Mouse (Mus musculus) midbrain, embryonic 12.5 days (tissue): Measurements from ENCODE around the gene Kifc3. TPM values are rescaled to one million over a fixed set of nuclear protein-coding genes. Genes with fewer than 3 reads are reported as not detected.

Source experiments
- ATAC-seq: fragments of 200-750 bp; cut with Nextera tagmentation; 2 replicates; pipeline ENCODE4 v1.8.0; 2017; ENCODE audit warnings: low read depth, moderate TSS enrichment, moderate library complexity; ENCODE audit not compliant: low FRiP score
- H3K27ac ChIP-seq: fragments of 300-500 bp; sonication (generic); replicated peaks from 2 replicates; pipeline ENCODE4 v1.5.1; 2016; ENCODE audit warnings: mild to moderate bottlenecking
- H3K27me3 ChIP-seq: fragments of 300-500 bp; sonication (generic); 2 replicates; pipeline ENCODE4 v1.6.1; 2016; ENCODE audit warnings: mild to moderate bottlenecking
- H3K36me3 ChIP-seq: fragments of 300-500 bp; sonication (generic); 2 replicates; pipeline ENCODE4 v1.6.1; 2016
- H3K4me1 ChIP-seq: fragments of 300-500 bp; sonication (generic); 2 replicates; pipeline ENCODE4 v1.6.1; 2016
- H3K4me2 ChIP-seq: fragments of 300-500 bp; sonication (generic); replicated peaks from 2 replicates; pipeline ENCODE4 v1.6.1; 2016; ENCODE audit warnings: mild to moderate bottlenecking, moderate library complexity
- H3K4me3 ChIP-seq: fragments of 300-500 bp; sonication (generic); 2 replicates; pipeline ENCODE4 v1.5.1; 2016; ENCODE audit warnings: mild to moderate bottlenecking
- H3K9ac ChIP-seq: fragments of 300-500 bp; sonication (generic); replicated peaks from 2 replicates; pipeline ENCODE4 v1.6.1; 2016; ENCODE audit warnings: mild to moderate bottlenecking, moderate library complexity
- H3K9me3 ChIP-seq: fragments of 300-500 bp; sonication (generic); 2 replicates; pipeline ENCODE4 v1.6.1; 2016; ENCODE audit warnings: mild to moderate bottlenecking
- WGBS: fragments of 180-500 bp; shearing (Covaris S2); methylation state at CpG from one replicate; pipeline ENCODE4 v1.1.7; 2016; 5-methylcytosine and 5-hydroxymethylcytosine counted together
- polyA plus RNA-seq: library from polyadenylated mRNA; unstranded; fragments of >200 nt; fragmentation: Nextera tagmentation; extraction: Ambion mirVana; gene quantifications from 2 replicates; pipeline ENCODE4 v1.2.1, GENCODE M21; 2016

Kifc3 gene
- polyA plus RNA-seq, 1 experiment from 2014 or later, result 10.0 TPM

GRCm38 (mm10) chr8:95154654-95155053, 48.0 kb downstream of the Kifc3 start:
- WGBS, result 79% methylated on average over 6 of the region's 6 CpGs
- Histone ChIP-seq H3K27me3 (peaks cover 7% of the 10 kb centered on the region; the same call in 1 of the 2 replicates), H3K9ac (no peak overlapping the region), H3K4me3 (no peak overlapping the region), H3K36me3 (no peaks in the 10 kb centered on the region), H3K4me2 (no peak overlapping the region), H3K9me3 (no peaks in the 10 kb centered on the region), H3K4me1 (no peaks in the 10 kb centered on the region; the same call in 1 of the 2 replicates), H3K27ac (no peak overlapping the region)
- no peak for ATAC-seq

GRCm38 (mm10) chr8:95154056-95154455, 48.6 kb downstream of the Kifc3 start:
- no peak overlapping the region for H3K9ac ChIP-seq
- H3K27me3 ChIP-seq, result peaks cover 7% of the 10 kb centered on the region; the same call in 1 of the 2 replicates
- no peak for ATAC-seq
- 66% methylated on average over 4 of the region's 4 CpGs for WGBS
- H3K4me2 ChIP-seq, result no peak overlapping the region
- no peaks in the 10 kb centered on the region for H3K36me3 ChIP-seq
- H3K9me3 ChIP-seq, result no peaks in the 10 kb centered on the region
- no peak overlapping the region for H3K4me3 ChIP-seq
- H3K4me1 ChIP-seq, result no peaks in the 10 kb centered on the region; the same call in 1 of the 2 replicates
- no peak overlapping the region for H3K27ac ChIP-seq

- H3K36me3 ChIP-seq, result no peaks in the 10 kb centered on the region
- no peak for ATAC-seq
- no peak overlapping the region for H3K27ac ChIP-seq
- H3K4me3 ChIP-seq, result no peak overlapping the region
- no peak overlapping the region for H3K4me2 ChIP-seq
- H3K9me3 ChIP-seq, result no peaks in the 10 kb centered on the region
- 87% methylated on average over 3 of the region's 3 CpGs for WGBS
- no peak overlapping the region for H3K9ac ChIP-seq
- no peaks in the 10 kb centered on the region for H3K4me1 ChIP-seq
- peaks cover 15% of the 10 kb centered on the region for H3K27me3 ChIP-seq
Measured at GRCm38 (mm10) chr8:95150608-95151007, 52.0 kb downstream of the Kifc3 start.

DNA sequence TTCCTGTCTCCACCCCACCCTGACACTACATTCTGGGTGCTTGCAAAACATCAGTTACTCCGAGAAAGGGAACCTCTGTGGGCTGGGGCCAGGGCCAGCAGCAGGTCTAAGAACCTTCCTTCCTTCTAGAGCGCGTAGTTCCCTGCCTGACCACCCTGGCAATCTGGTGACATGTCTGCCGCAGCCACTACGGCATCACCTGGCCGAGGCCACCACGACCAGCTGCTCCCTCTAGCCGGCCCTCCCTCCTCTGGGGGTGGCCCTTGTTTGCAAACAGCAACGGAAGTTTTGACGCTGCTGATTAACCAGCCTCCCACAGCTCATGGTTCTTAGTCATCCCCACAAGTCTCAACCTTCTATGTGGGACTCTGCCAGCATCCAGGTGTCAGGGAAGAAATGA, 53.2 kb downstream of the Kifc3 start:
- Histone ChIP-seq H3K9me3 (no peaks in the 10 kb centered on the region), H3K27me3 (peaks cover 20% of the 10 kb centered on the region), H3K4me1 (no peaks in the 10 kb centered on the region), H3K4me2 (no peak overlapping the region), H3K9ac (no peak overlapping the region), H3K36me3 (no peaks in the 10 kb centered on the region), H3K4me3 (no peak overlapping the region), H3K27ac (no peak overlapping the region)
- 56% methylated on average over 10 of the region's 10 CpGs for WGBS
- no peak for ATAC-seq

- Histone ChIP-seq H3K27ac (no peak overlapping the region), H3K4me1 (peaks cover 16% of the 10 kb centered on the region), H3K4me2 (no peak overlapping the region), H3K9ac (no peak overlapping the region), H3K9me3 (no peaks in the 10 kb centered on the region), H3K4me3 (no peak overlapping the region), H3K36me3 (no peaks in the 10 kb centered on the region), H3K27me3 (peaks cover 26% of the 10 kb centered on the region)
- WGBS, result 93% methylated on average over 5 of the region's 5 CpGs
- ATAC-seq, result no peak
Measured at GRCm38 (mm10) chr8:95146846-95147245, 55.8 kb downstream of the Kifc3 start.

DNA sequence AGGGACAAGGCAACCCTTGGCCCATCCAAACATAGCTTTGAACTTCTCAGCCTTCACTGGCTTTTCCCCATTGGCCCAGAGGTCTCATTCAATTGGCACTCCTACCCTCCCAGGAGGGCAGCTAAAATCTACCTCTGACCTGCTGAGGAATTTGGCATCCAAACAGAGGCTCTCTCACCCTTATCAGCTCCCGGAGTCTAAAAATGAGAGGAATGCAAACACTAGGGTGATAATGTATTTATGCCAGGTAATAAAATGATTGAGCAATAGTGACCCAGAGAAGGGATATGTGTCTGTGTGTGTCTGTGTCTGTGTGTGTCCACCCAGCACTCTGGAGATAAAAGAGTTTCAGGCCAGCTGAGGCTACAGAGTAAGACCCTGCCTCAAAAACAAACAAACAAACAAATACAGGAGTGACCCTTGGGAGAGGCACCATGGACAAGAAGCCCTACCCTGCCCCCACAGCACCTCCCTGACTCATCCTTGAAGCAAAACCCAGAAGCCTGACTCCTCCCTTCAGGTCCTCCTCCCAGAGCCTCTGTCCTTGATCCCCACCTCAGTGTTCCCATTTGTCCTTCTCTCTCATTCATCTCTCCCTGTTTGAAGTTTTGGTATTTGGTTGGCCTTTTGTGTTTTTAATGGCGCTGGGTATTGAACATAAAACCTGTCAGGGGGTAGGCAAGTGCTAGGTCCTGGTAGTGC, 56.4 kb downstream of the Kifc3 start:
- H3K9ac ChIP-seq, result no peak overlapping the region
- WGBS, result 88% methylated on average over 2 of the region's 2 CpGs
- peaks cover 29% of the 10 kb centered on the region for H3K27me3 ChIP-seq
- ATAC-seq, result no peak
- H3K36me3 ChIP-seq, result no peaks in the 10 kb centered on the region
- H3K4me2 ChIP-seq, result no peak overlapping the region
- peaks cover 22% of the 10 kb centered on the region for H3K4me1 ChIP-seq
- no peak overlapping the region for H3K4me3 ChIP-seq
- no peak overlapping the region for H3K27ac ChIP-seq
- no peaks in the 10 kb centered on the region for H3K9me3 ChIP-seq

DNA sequence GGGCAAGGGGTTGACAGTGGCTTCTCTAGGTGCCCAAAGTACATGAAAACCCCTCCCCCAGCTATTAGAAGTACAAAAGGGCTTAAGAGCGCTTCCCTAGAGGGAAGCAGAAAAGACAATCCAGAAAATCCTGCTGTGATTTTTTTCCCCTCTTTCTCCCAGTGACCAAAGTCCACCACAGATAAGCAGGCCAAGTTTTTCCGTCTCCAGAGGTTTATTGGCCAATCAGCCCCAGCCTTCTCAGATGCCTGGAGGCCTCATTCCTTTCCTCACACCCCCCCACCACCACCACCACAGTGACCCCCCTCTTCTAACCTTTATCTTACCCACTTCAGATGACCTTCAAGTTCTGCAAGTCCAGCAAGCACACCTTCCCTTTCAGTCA, 58.0 kb downstream of the Kifc3 start:
- no peak for ATAC-seq
- H3K4me3 ChIP-seq, result no peak overlapping the region
- H3K27me3 ChIP-seq, result peaks cover 38% of the 10 kb centered on the region
- H3K27ac ChIP-seq, result no peak overlapping the region
- H3K9me3 ChIP-seq, result no peaks in the 10 kb centered on the region
- H3K36me3 ChIP-seq, result no peaks in the 10 kb centered on the region
- 40% methylated on average over 2 of the region's 2 CpGs for WGBS
- peaks cover 27% of the 10 kb centered on the region for H3K4me1 ChIP-seq
- H3K9ac ChIP-seq, result no peak overlapping the region
- no peak overlapping the region for H3K4me2 ChIP-seq

GRCm38 (mm10) chr8:95143805-95144630, 58.6 kb downstream of the Kifc3 start:
- no peaks in the 10 kb centered on the region for H3K36me3 ChIP-seq
- H3K27me3 ChIP-seq, result peaks cover 44% of the 10 kb centered on the region
- no peak overlapping the region for H3K9ac ChIP-seq
- peaks cover 27% of the 10 kb centered on the region for H3K4me1 ChIP-seq
- no peaks in the 10 kb centered on the region for H3K9me3 ChIP-seq
- H3K27ac ChIP-seq, result no peak overlapping the region
- H3K4me3 ChIP-seq, result no peak overlapping the region
- 72% methylated on average over 6 of the region's 6 CpGs for WGBS
- no peak for ATAC-seq
- no peak overlapping the region for H3K4me2 ChIP-seq

DNA sequence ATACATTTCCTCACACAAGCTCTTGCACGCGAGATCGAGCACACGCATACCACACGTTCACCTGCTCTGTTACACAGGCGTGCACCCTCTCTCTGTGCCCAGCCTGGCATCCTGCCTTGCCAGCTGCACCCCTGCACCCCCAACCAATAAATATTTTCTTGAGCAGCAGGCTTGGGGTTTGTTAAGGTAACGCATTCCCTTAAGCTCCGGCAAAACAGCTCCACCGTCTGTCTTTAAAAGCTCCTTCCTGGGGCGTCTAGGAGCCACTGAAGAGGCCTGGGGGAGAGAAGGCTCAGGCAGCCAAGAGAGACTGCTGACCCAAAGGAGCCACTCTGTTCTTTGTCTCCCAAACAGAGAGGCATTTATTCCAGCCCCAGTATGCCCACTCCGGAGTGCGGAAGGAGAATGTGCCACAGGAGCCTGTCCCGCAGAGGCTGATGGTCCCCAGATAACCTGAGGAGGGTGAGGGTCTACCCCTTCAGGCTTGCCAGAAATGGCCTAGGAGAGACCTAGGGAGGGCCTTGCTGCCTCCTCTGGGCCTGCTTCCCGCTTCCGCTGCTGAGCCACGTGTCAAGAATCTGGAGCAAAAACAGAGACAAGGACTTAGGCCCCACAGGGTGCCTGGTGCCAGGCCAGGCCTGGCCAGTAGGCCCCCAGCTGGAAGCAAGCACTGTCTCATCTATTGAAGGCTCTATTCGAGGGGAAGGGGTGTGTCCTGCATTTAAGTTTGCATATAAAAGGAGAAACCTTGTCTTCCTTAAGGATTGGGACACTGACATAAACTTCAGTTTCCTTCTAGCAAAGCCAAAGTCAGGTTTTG, 59.4 kb downstream of the Kifc3 start:
- peak overlapping the region; percentile 35; the same call in 1 of the 2 replicates for H3K27ac ChIP-seq
- H3K9ac ChIP-seq, result no peak overlapping the region
- H3K36me3 ChIP-seq, result no peaks in the 10 kb centered on the region
- peaks cover 52% of the 10 kb centered on the region for H3K27me3 ChIP-seq
- WGBS, result 12% methylated on average over 17 of the region's 17 CpGs
- H3K4me1 ChIP-seq, result peaks cover 30% of the 10 kb centered on the region
- ATAC-seq, result no peak
- H3K9me3 ChIP-seq, result no peaks in the 10 kb centered on the region
- H3K4me2 ChIP-seq, result peak overlapping the region; percentile 93
- H3K4me3 ChIP-seq, result peak overlapping the region; percentile 64

- WGBS, result under 1% methylated on average over 64 of the region's 66 CpGs
- H3K27ac ChIP-seq, result 0 out of 2 replicates have a peak overlapping the region, but pooled peaks have one; percentile 35
Measured at GRCm38 (mm10) chr8:95142075-95142831, 60.4 kb downstream of the Kifc3 start.

DNA sequence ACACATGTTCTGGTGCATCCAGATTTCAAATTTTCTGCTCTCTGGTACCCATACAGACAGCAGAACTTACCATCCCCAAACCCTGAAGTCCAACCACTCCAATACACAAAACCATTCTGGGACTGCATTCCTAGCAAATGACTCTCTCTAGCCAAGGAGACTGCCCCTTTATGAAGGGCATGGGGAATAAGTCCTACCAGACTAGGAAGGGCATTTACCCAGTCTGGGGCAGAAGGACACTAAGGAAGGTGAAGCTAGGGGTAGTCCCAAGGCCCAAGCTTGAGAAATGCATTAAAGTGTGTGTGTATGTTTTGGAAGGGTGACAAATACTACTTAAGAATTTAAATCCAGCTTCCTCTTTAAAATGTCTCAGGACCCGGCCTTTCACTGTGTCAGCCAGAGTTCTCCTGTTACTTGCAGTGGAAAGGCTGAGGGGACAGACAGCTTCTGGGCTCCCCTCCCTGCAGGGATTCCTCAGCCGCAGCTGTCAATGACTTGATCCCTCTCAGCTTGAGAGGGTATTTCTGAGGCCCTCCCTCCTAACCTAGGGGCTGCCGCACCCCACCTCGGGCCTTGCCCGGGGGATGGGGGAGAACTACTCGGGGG, 61.0 kb downstream of the Kifc3 start:
- Histone ChIP-seq H3K9ac (peak overlapping the region; percentile 67), H3K4me1 (peaks cover 42% of the 10 kb centered on the region), H3K4me3 (peak overlapping the region; percentile 64), H3K27ac (0 out of 2 replicates have a peak overlapping the region, but pooled peaks have one; percentile 35), H3K27me3 (peaks cover 68% of the 10 kb centered on the region), H3K36me3 (no peaks in the 10 kb centered on the region), H3K9me3 (no peaks in the 10 kb centered on the region), H3K4me2 (peak overlapping the region; percentile 93)
- ATAC-seq, result peak; percentile 10; the same call in 1 of the 2 replicates
- WGBS, result 4% methylated on average over 6 of the region's 6 CpGs

More at GRCm38 (mm10) chr8:95142075-95142831, 60.4 kb downstream of the Kifc3 start:
- H3K9me3 ChIP-seq, result no peaks in the 10 kb centered on the region
- peaks cover 40% of the 10 kb centered on the region for H3K4me1 ChIP-seq
- H3K9ac ChIP-seq, result peak overlapping the region; percentile 67
- peak; percentile 74 for ATAC-seq
- peak overlapping the region; percentile 64 for H3K4me3 ChIP-seq
- H3K36me3 ChIP-seq, result no peaks in the 10 kb centered on the region
- H3K27me3 ChIP-seq, result peaks cover 62% of the 10 kb centered on the region
- H3K4me2 ChIP-seq, result peak overlapping the region; percentile 93
